Mouse (Mus musculus) kidney, adult 2 months (tissue): Measurements from ENCODE around the gene Sema7a. TPM values are rescaled to one million over a fixed set of nuclear protein-coding genes. Genes with fewer than 3 reads are reported as not detected.

Experiments
- DNase-seq: peaks from one replicate; pipeline ENCODE4 v3.0.0; 2021
- H3K27ac ChIP-seq: fragments of 200-500 bp; 2 replicates; pipeline ENCODE4 v1.5.1; 2012; ENCODE audit warnings: low read depth, low read length, control low read depth, inconsistent platforms; ENCODE audit not compliant: insufficient read depth
- H3K27me3 ChIP-seq: fragments of 200-500 bp; replicated peaks from 2 replicates; pipeline ENCODE4 v1.6.1; 2012; ENCODE audit warnings: mild to moderate bottlenecking, moderate library complexity, low read length, inconsistent platforms; ENCODE audit not compliant: control insufficient read depth, insufficient read depth
- H3K36me3 ChIP-seq: fragments of 200-500 bp; 2 replicates; pipeline ENCODE4 v1.6.1; 2012; ENCODE audit warnings: mild to moderate bottlenecking, moderate library complexity, low read length, inconsistent platforms; ENCODE audit not compliant: control insufficient read depth, insufficient read depth
- H3K4me1 ChIP-seq: fragments of 200-500 bp; 2 replicates; pipeline ENCODE4 v1.6.1; 2011; ENCODE audit warnings: low read length; ENCODE audit not compliant: control insufficient read depth, insufficient read depth
- H3K4me3 ChIP-seq: fragments of 200-500 bp; 2 replicates; pipeline ENCODE4 v1.5.1; 2011; ENCODE audit warnings: mild to moderate bottlenecking, low read depth, low read length, control low read depth; ENCODE audit not compliant: insufficient read depth
- CTCF ChIP-seq: fragments of 200-500 bp; conservative IDR thresholded peaks from 2 replicates; pipeline ENCODE4 v1.5.1; 2011; ENCODE audit warnings: low read depth, mild to moderate bottlenecking, control low read depth, low read length, moderate library complexity, mixed read lengths; ENCODE audit not compliant: insufficient read depth, insufficient read length
- POLR2A ChIP-seq: fragments of 200-500 bp; IDR thresholded peaks from one replicate; pipeline ENCODE4 v1.6.1; 2011; ENCODE audit warnings: low read depth, low read length, control low read depth
- WGBS: fragments of 180-500 bp; shearing (Covaris S2); methylation state at CpG from one replicate; pipeline ENCODE4 v1.1.7; 2018; 5-methylcytosine and 5-hydroxymethylcytosine counted together
- polyA plus RNA-seq: library from polyadenylated mRNA; depleted of rRNA; stranded (reverse); fragments of >200 nt; gene quantifications from 2 replicates; pipeline ENCODE4 v1.2.3, GENCODE M21; 2012

The Sema7a gene
- polyA plus RNA-seq, 1 experiment = 9.6 TPM

DNA sequence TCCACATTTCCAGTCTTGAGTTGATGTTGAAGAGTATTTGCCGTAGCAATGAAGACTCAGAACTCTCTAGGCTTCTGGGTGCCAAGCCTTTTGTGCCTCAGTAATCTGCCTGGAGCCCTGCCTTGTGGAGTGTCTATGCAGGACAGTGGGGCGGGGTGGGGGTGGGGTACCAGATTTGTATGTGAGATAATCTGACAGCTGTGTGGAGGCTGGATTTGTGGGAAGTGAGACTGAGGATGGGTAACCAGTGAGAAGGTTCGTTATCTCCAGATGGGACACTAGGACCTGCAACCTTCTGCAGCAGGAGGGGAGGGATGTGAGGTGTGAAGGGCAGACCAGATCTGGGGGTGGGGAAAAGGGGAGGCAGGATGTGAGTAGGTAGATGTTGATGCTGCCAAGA is 7.7 kb upstream of the Sema7a start:
- Histone ChIP-seq H3K4me1 (no peaks in the 10 kb centered on the region), H3K27ac (no peak overlapping the region), H3K27me3 (no peaks in the 10 kb centered on the region), H3K36me3 (peaks cover 3% of the 10 kb centered on the region), H3K4me3 (no peak overlapping the region)
- WGBS = 81% methylated on average over 3 of the region's 3 CpGs
- TF ChIP-seq POLR2A (no peak), CTCF (no peak)
- no peak for DNase-seq

- TF ChIP-seq POLR2A = no peak
- TF ChIP-seq CTCF = no peak
- 71% methylated on average over 6 of the region's 6 CpGs for WGBS
Measured at GRCm38 (mm10) chr9:57932831-57933602, 6.9 kb upstream of the Sema7a start.

GRCm38 (mm10) chr9:57935683-57936437 is 4.1 kb upstream of the Sema7a start:
- Histone ChIP-seq H3K27me3 (peaks cover 1% of the 10 kb centered on the region; the same call in 1 of the 2 replicates), H3K36me3 (no peaks in the 10 kb centered on the region), H3K4me1 (no peaks in the 10 kb centered on the region), H3K4me3 (no peak overlapping the region), H3K27ac (no peak overlapping the region)
- TF ChIP-seq POLR2A (no peak), CTCF (peak; percentile 93)
- WGBS = 30% methylated on average over 6 of the region's 6 CpGs
- DNase-seq = peak; percentile 88

More at GRCm38 (mm10) chr9:57932831-57933602, 6.9 kb upstream of the Sema7a start:
- DNase-seq = no peak
- Histone ChIP-seq H3K27ac (no peak overlapping the region), H3K36me3 (peaks cover 2% of the 10 kb centered on the region), H3K27me3 (no peaks in the 10 kb centered on the region), H3K4me1 (no peaks in the 10 kb centered on the region), H3K4me3 (no peak overlapping the region)

DNA sequence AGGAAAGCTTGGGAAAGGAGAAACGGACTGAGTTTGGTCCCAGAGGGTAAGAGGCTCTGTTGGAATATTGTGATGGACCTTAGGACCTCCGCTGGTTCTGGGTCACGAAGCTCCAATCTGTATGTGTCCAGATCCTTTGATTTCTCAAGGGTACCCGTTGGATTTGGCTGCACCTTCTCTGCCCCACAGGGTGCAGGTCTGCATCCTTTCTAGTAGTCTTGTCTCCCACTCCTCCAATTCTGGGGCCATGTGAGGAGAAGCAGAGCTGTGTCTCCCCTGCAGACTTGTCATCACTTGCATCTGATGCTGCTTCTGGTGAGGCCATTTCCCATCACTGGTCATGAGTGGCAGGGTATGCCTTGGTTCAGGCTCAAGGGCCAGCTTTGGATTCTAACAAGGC is 2.7 kb upstream of the Sema7a start:
- Histone ChIP-seq H3K4me3 (no peak overlapping the region), H3K36me3 (no peaks in the 10 kb centered on the region), H3K27me3 (peaks cover 1% of the 10 kb centered on the region; the same call in 1 of the 2 replicates), H3K27ac (no peak overlapping the region), H3K4me1 (no peaks in the 10 kb centered on the region)
- WGBS = 92% methylated on average over 4 of the region's 4 CpGs
- no peak for DNase-seq
- TF ChIP-seq POLR2A = no peak
- no peak for TF ChIP-seq CTCF

- TF ChIP-seq CTCF (no peak), POLR2A (no peak)
Measured at GRCm38 (mm10) chr9:57937651-57938050, 2.3 kb upstream of the Sema7a start.

DNA sequence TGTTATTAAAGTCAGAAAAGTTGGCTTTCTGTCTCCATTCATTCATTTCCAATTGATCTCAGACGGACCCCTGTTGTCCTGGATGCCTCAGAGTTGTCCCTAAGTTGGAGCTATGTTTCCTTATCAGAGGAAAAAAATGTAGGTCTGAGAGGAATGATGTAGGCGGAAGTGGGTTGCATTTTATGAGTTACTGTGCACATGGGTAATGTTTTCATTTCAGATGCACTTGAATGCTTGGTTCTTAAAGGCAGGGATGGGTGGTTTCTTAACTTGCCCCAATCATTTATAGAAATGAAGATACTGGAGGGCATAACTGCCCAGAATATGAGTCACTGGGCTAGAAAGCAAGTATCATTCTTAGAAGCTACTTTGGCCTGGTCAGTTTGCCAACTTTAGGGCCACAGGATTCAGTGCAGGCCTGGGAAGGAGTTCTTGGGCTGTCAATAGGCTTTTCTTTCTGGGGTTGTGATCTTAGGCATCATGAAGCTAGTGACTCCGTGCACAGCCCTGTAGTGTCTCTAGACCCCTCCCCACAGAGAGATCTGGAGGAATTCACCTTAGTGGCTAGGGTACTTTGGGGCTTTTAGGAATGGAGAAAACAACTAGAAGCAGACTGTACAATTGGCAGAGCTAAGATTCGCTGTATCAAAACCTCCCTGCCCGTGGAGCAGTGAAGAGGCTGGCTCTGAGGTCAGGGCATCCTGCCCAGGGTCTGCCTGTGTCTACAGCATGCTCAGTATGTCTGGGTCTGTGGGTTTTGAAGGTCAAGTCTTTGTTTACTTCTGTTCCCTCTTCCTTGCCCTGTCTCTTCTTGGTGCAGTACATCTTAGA is 1.5 kb upstream of the Sema7a start:
- H3K27ac ChIP-seq = no peak overlapping the region

More at GRCm38 (mm10) chr9:57937651-57938050, 2.3 kb upstream of the Sema7a start:
- no peak for DNase-seq
- 87% methylated on average over 6 of the region's 6 CpGs for WGBS
- Histone ChIP-seq H3K27me3 (peaks cover 1% of the 10 kb centered on the region; the same call in 1 of the 2 replicates), H3K4me1 (no peaks in the 10 kb centered on the region), H3K4me3 (no peak overlapping the region), H3K36me3 (no peaks in the 10 kb centered on the region), H3K27ac (no peak overlapping the region)

More for the DNA sequence above, 1.5 kb upstream of the Sema7a start:
- Histone ChIP-seq H3K36me3 (no peaks in the 10 kb centered on the region), H3K27me3 (peaks cover 1% of the 10 kb centered on the region; the same call in 1 of the 2 replicates), H3K4me3 (no peak overlapping the region), H3K4me1 (no peaks in the 10 kb centered on the region)
- WGBS = 82% methylated on average over 5 of the region's 5 CpGs
- no peak for TF ChIP-seq CTCF
- no peak for TF ChIP-seq POLR2A
- DNase-seq = no peak
